Mouse (Mus musculus): ENCODE data around the gene Chordc1. TPM values are rescaled to one million over a fixed set of nuclear protein-coding genes. Genes with fewer than 3 reads are reported as not detected.
"Not testable (repeated sequence)": the region's sequence is repeated elsewhere in the genome, so short reads cannot be mapped to it uniquely, and the experiment has no call there.

Gene Chordc1
- 98.2 and 98.3 TPM in 2 replicates for polyA plus RNA-seq (2015; fragmentation: Nextera tagmentation; extraction: Ambion mirVana)

DNA sequence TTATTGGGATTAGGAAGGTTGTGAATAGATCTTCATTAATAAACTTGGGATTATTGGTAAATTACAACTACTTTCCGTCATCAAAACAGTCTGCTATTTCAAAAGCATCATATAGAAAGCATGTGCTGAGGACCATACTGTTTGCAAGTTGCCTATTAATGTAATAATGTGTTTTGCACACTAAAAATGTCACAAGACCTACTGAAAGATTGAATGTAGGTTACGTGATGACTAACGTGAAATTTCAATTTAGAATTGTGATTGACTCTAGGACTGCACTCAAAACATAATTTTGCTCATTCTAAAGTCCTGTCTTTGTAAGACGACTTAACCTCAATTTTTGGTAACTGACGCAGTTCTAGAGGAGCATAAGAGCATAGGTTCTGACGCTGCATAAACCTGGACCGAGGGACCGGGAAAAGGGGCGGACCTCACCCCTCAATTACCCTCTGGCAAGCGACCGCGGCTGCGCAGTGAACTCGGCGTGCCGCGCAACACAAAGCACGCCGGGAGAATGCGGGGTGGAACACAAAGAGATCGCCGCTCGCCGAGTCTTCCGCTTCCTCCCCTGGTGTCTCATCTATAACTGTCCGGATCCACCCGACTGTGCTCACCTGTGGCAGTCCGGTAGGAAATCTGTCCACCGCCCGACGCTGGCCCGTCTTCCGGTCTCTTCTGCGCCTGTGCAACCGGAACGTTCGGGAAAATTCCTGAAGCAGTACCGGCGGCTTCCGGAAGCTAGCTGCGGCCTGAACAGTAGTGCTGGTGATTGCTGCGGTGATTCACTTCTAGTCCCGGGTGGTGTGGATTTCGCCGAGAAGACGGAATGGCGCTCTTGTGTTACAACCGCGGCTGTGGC lies at the start of gene Chordc1:
Gene Chordc1, plus strand, starts transcription at position 555 of the 859 bp plus-strand sequence.
- H3K4me2 ChIP-seq (replicated peaks) = peak within 1 kb of the TSS; percentile 67
- 3% methylated on average over 49 of the region's 49 CpGs for WGBS
- peak within 1 kb of the TSS; percentile 96 for H3K9ac ChIP-seq
- no peaks in the 10 kb centered on the region for H3K9me3 ChIP-seq
- peak; percentile 99 for ATAC-seq
- no peaks in the 10 kb centered on the region for H3K36me3 ChIP-seq
- peak within 1 kb of the TSS; percentile 87 for H3K27ac ChIP-seq
- H3K27me3 ChIP-seq (replicated peaks) = no peaks in the 10 kb centered on the region
- peak within 1 kb of the TSS; percentile 91 for H3K4me3 ChIP-seq (replicated peaks)
- H3K4me1 ChIP-seq (replicated peaks) = peaks cover 7% of the 10 kb centered on the region

DNA sequence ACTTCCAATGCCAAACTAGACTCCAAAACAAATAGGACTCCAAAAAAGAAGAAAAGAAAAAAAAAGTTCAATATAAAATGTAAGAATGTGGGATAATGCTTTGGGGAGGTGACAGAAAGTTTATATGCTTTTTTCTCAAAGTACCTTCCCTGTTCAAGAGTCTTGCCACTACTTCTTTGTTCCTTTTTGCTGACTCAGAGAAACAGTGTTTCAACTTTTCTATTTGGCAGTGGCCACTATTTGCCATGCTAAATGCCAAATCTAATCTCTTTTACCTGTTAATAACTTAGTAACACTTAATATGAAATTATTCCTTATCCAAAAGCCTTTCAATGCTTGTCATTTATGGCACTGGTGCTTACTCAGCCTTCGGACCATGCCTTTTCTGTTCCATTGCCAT lies 16.0 kb upstream of the Chordc1 start:
- WGBS = 89% methylated on average over 1 of the region's 1 CpGs
- ATAC-seq = no peak

DNA sequence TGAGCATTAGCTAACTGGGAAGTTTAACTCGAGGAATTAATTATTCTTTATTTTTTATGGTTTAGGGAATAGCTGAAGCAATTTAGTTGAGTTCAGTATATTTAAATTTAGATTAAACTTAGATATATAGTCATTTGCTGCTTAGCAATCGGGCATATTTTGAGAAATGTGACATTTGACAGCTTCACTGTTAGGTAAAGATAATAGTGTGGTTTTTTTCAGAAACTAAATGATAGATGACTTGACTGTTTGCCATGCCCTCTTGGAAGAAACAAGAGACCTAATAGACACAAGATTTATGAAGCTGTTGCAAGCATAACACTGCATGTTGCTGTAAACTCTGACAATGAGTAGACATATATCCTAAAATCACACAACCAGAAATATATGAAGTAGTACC lies 15.1 kb upstream of the Chordc1 start:
- H3K36me3 ChIP-seq = no peaks in the 10 kb centered on the region
- no peak for ATAC-seq
- H3K4me3 ChIP-seq (replicated peaks) = no peak overlapping the region
- H3K9ac ChIP-seq = no peak overlapping the region
- no peak overlapping the region for H3K4me2 ChIP-seq (replicated peaks)
- H3K9me3 ChIP-seq = no peaks in the 10 kb centered on the region
- no peak overlapping the region for H3K27ac ChIP-seq
- 44% methylated on average over 2 of the region's 2 CpGs for WGBS
- H3K4me1 ChIP-seq (replicated peaks) = no peaks in the 10 kb centered on the region
- H3K27me3 ChIP-seq (replicated peaks) = no peaks in the 10 kb centered on the region

More for the DNA sequence above, 16.0 kb upstream of the Chordc1 start:
- no peak overlapping the region for H3K27ac ChIP-seq
- no peak overlapping the region for H3K4me2 ChIP-seq (replicated peaks)
- H3K36me3 ChIP-seq = no peaks in the 10 kb centered on the region
- H3K9ac ChIP-seq = no peak overlapping the region
- H3K4me3 ChIP-seq (replicated peaks) = no peak overlapping the region
- H3K4me1 ChIP-seq (replicated peaks) = no peaks in the 10 kb centered on the region
- no peaks in the 10 kb centered on the region for H3K9me3 ChIP-seq
- no peaks in the 10 kb centered on the region for H3K27me3 ChIP-seq (replicated peaks)

DNA sequence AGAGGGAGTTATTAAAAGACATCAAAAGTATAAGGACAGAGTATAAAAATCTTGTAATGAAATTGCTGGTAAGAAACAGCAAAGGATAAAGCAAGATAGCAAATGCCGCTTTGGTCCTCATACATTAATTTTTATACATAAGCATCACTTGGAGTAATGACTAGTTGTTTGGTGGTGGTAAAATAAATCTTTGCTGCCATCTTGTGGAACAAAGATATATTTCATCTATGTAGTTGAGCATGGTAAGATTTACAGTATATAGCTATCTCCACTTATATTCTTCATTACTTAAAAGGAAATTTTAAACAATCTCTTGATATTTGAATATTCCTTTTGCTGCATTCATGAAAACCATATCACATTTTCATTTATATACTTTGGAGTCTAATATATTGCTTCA lies 14.4 kb upstream of the Chordc1 start:
- Histone ChIP-seq H3K9ac (no peak overlapping the region), H3K27ac (no peak overlapping the region), H3K4me1 (replicated peaks) (no peaks in the 10 kb centered on the region), H3K4me2 (replicated peaks) (no peak overlapping the region), H3K4me3 (replicated peaks) (no peak overlapping the region), H3K36me3 (no peaks in the 10 kb centered on the region), H3K27me3 (replicated peaks) (no peaks in the 10 kb centered on the region), H3K9me3 (no peaks in the 10 kb centered on the region)
- no peak for ATAC-seq
- WGBS = 49% methylated on average over 1 of the region's 1 CpGs

DNA sequence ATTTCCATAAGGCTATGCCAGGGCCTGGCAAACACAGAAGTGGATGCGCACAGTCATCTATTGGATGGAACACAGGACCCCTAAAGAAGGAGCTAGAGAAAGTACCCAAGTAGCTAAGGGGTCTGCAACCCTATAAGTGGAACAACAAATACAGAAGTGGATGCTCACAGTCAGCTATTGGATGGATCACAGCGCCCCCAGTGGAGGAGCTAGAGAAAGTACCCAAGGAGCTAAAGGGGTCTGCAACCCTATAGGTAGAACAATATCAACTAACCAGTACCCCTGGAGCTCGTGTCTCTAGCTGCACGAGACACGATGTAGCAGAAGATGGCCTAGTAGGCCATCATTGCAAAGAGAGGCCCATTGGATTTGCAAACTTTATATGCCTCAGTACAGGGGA lies 13.2 kb upstream of the Chordc1 start:
- not testable (repeated sequence) for H3K9ac ChIP-seq; H3K9me3 ChIP-seq; H3K4me2 ChIP-seq (replicated peaks); H3K4me1 ChIP-seq (replicated peaks); H3K4me3 ChIP-seq (replicated peaks); ATAC-seq; H3K36me3 ChIP-seq; H3K27ac ChIP-seq; H3K27me3 ChIP-seq (replicated peaks)
- WGBS = 36% methylated on average over 5 of the region's 5 CpGs

DNA sequence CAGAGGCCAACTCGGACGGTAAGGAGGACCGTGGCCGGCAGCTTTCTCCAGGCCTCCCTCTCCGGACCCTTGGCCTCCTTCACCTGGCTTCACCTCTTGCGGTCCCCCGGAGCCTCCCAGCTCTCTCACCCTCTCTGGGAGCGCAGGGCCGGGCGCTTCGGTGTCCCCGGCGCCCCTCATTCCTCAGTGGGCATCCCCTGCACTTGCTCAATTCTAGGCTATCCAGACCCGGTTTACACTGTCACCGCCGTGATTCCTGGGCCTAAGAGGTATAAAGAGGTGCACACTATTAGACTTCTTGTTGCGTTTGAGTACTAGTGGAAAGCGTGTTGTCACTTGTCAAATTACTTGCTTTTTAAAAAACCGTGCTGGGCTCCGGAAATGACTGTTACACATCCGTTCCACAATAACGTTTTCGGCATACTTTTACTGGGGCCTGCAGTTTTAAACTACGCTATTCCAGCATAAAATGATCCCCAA lies 558 bp downstream of the Chordc1 start:
- H3K4me1 ChIP-seq (replicated peaks) = peaks cover 7% of the 10 kb centered on the region
- H3K36me3 ChIP-seq = no peaks in the 10 kb centered on the region
- peak overlapping the region; percentile 96 for H3K9ac ChIP-seq
- H3K4me2 ChIP-seq (replicated peaks) = peak overlapping the region; percentile 67
- peak overlapping the region; percentile 91 for H3K4me3 ChIP-seq (replicated peaks)
- peak overlapping the region; percentile 87 for H3K27ac ChIP-seq
- no peaks in the 10 kb centered on the region for H3K27me3 ChIP-seq (replicated peaks)
- no peaks in the 10 kb centered on the region for H3K9me3 ChIP-seq
- under 1% methylated on average over 24 of the region's 24 CpGs for WGBS
- peak; percentile 78 for ATAC-seq

DNA sequence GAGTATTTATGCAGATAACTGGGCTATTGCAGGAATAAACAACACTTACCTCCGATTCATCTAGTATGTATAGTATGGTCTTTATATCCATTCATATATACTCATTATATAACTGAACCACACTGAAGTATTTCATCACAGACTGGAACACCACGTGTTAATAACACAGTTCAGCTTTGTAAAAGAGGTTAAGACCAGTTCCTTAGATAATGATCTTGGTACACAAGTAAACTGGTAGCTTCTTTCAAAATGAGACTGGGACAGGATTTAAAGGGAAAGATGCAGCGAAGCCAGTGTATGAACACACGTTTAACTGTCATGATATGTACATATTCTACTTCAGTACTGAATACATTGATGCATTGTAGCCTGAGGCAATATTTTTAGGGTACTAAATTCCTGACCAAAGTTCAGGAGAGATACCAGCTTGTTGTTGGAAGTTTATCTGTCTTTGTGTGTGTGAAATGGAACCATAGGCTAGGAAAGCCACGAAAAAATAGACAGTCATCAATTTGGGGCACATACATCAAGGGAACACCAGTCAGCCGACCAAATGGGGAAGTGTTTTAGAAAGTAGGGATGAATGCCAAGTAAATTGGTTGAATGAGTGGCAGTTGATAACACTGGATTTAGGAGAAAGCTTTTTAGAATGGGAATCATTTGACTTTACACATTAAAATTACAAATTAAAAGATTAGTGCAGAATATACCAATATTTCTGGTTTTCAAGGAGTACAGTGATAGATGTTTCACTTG lies 1.3 kb downstream of the Chordc1 start:
- Histone ChIP-seq H3K27ac (no peak overlapping the region), H3K36me3 (no peaks in the 10 kb centered on the region), H3K4me3 (replicated peaks) (peak overlapping the region; percentile 91), H3K9ac (peak overlapping the region; percentile 96), H3K4me2 (replicated peaks) (peak overlapping the region; percentile 67), H3K27me3 (replicated peaks) (no peaks in the 10 kb centered on the region), H3K4me1 (replicated peaks) (peaks cover 7% of the 10 kb centered on the region), H3K9me3 (no peaks in the 10 kb centered on the region)
- ATAC-seq = no peak
- 31% methylated on average over 6 of the region's 6 CpGs for WGBS

DNA sequence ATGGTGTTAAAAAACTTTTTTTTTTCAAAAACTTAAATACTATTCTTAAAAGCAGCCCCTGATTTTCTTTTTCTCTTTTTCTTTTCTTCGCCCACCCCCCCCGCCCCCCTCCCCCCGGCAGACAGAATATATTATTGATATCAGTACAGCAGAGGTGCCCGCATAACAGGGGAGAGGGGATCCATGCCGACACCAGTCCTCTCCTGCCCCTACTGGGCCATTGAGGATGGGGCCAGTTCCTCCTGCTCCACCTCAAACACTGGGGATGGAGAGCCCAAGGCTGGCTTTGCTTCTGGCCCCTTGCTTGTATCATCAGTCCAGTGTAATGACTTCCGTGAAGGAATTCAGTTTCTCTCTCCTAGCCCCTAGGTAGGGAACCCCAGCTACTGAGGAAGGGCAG lies 6.4 kb downstream of the Chordc1 start:
- Histone ChIP-seq H3K4me1 (replicated peaks) (peaks cover 5% of the 10 kb centered on the region), H3K4me2 (replicated peaks) (no peak overlapping the region), H3K27ac (no peak overlapping the region), H3K9me3 (no peaks in the 10 kb centered on the region), H3K4me3 (replicated peaks) (no peak overlapping the region), H3K9ac (no peak overlapping the region), H3K36me3 (peaks cover 6% of the 10 kb centered on the region; the same call in 1 of the 2 replicates), H3K27me3 (replicated peaks) (no peaks in the 10 kb centered on the region)
- ATAC-seq = no peak
- 88% methylated on average over 6 of the region's 6 CpGs for WGBS

DNA sequence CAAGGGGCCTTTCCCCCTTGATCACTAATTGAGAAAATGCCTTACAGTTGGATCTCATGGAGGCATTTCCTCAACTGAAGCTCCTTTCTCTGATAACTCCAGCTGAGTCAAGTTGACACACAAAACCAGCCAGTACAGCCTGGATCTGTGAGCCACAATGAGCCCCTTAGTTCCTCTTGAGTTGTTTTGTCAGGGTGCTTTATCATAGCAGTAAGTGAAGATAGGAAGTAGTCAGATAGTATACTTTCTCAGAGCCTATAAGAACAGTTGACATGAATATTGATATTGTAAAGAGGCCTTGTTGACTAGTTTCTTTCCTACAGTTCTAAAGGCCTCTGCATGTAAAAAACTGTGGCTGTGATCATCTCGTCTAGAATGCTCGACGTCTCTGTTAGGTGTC lies 28.1 kb downstream of the Chordc1 start:
- Histone ChIP-seq H3K27ac (no peak overlapping the region), H3K4me2 (replicated peaks) (no peak overlapping the region), H3K4me3 (replicated peaks) (no peak overlapping the region), H3K27me3 (replicated peaks) (no peaks in the 10 kb centered on the region), H3K9me3 (no peaks in the 10 kb centered on the region), H3K4me1 (replicated peaks) (no peaks in the 10 kb centered on the region), H3K9ac (no peak overlapping the region), H3K36me3 (no peaks in the 10 kb centered on the region)
- 91% methylated on average over 3 of the region's 3 CpGs for WGBS
- ATAC-seq = no peak

Other genes starting within 250 kb of the Chordc1 start
- 4.8 and 5.0 TPM in 2 replicates for gene Naalad2, start 110.9 kb downstream of the Chordc1 start, polyA plus RNA-seq (2015; fragmentation: Nextera tagmentation; extraction: Ambion mirVana)
- gene Ubtfl1, start 112.3 kb downstream of the Chordc1 start, polyA plus RNA-seq (2015; fragmentation: Nextera tagmentation; extraction: Ambion mirVana) = not detected in 2 replicates
- not detected in 2 replicates for gene Mbd3l2, start 138.5 kb downstream of the Chordc1 start, polyA plus RNA-seq (2015; fragmentation: Nextera tagmentation; extraction: Ambion mirVana)
- 3.4 and 3.7 TPM in 2 replicates for gene Zfp558, start 186.1 kb downstream of the Chordc1 start, polyA plus RNA-seq (2015; fragmentation: Nextera tagmentation; extraction: Ambion mirVana)
- gene Mbd3l1, start 186.2 kb downstream of the Chordc1 start, polyA plus RNA-seq (2015; fragmentation: Nextera tagmentation; extraction: Ambion mirVana) = not detected in 2 replicates